In the genomic region with DNA sequence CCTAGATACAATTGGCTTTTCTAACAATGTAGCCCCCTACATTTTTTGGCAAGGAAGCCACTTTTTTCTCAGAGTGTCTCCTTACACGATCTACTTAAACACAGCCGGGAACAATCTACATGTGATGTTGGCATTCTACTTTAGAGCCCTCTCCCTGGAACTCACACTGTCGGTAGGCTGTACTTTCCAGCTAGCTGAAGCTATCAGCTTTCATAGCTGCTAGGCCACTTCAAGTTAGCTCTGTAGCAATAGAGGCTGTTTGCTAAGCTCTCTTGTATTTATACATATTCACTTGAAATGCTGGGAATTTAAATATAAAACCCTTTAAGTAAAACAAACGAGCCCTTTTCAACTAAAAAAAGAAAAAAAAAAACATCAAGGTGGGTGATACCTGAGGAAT, we compare ENCODE assay signal across 10 mouse cellular contexts. TPM values are rescaled to one million over a fixed set of nuclear protein-coding genes. Genes with fewer than 3 reads are reported as not detected.
"Had no signal": no experiment of that assay in that cellular context is flagged by ENCODE, and none has a peak within 500 bp of the region (broad histone marks: within the 10 kb centered on the region; RNA-seq: fewer than 3 reads in every experiment).

No protein-coding gene starts in this region.

- H3K4me2 ChIP-seq: limb, embryonic 15.5 days; liver, embryonic 12.5 days; midbrain, embryonic 12.5 days; neural tube, embryonic 13.5 days; neural tube, embryonic 15.5 days had no signal

- H3K36me3 ChIP-seq: neural tube, embryonic 13.5 days; neural tube, embryonic 15.5 days had no signal

- H3K27ac ChIP-seq: limb, embryonic 15.5 days; liver, embryonic 14.5 days; midbrain, embryonic 10.5 days; midbrain, embryonic 12.5 days; neural tube, embryonic 13.5 days; neural tube, embryonic 15.5 days had no signal

- H3K4me3 ChIP-seq: limb, embryonic 15.5 days; liver, embryonic 12.5 days; midbrain, embryonic 10.5 days; midbrain, embryonic 12.5 days; myocyte; neural tube, embryonic 13.5 days; neural tube, embryonic 15.5 days had no signal

- H3K9ac ChIP-seq: limb, embryonic 15.5 days; liver, embryonic 12.5 days; liver, embryonic 14.5 days; midbrain, embryonic 12.5 days; neural tube, embryonic 13.5 days; neural tube, embryonic 15.5 days had no signal

- H3K9me3 ChIP-seq: limb, embryonic 15.5 days; liver, embryonic 12.5 days; midbrain, embryonic 10.5 days; midbrain, embryonic 12.5 days; neural tube, embryonic 13.5 days; neural tube, embryonic 15.5 days had no signal

- H3K27me3 ChIP-seq: limb, embryonic 15.5 days; liver, embryonic 12.5 days; midbrain, embryonic 12.5 days; neural tube, embryonic 13.5 days; neural tube, embryonic 15.5 days had no signal

- ATAC-seq: liver, embryonic 12.5 days; midbrain, embryonic 16.5 days had no signal

RNA-seq across cellular contexts. Expression of gene 1300017J02Rik, which starts 2.6 kb away (rescaled TPM):
- polyA plus RNA-seq: midbrain, embryonic 16.5 days; stomach, embryonic 14.5 days had no signal
